Mouse (Mus musculus) 3134 (cell line): Measurements from ENCODE around the gene Zbtb16.

Experiments
- DNase-seq: peaks from one replicate; pipeline ENCODE4 v3.0.0-alpha.2; 2011; ENCODE audit warnings: low spot score; ENCODE audit not compliant: insufficient read length; ENCODE audit errors: extremely low read depth

The Zbtb16 gene

DNA sequence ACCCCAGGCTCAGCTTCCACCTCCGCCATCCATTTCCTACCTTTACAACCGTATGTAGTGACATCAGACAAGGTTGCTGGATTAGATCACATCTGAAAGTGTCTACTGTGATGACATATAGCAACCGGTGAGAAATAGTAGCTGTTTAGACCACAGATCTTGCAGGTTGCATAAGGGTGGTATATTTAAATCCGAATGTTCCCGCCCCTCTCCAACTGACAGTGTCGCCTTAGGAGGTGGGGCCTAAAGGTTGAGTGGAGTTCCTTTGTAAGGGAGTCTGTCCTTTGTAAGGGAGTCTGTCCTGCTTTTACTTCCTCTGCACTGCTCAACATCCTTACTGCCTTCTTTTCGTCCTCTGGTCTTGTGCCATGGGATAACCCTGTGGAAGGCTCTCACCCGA is 154.8 kb downstream of the Zbtb16 start:
- DNase-seq = no peak

DNA sequence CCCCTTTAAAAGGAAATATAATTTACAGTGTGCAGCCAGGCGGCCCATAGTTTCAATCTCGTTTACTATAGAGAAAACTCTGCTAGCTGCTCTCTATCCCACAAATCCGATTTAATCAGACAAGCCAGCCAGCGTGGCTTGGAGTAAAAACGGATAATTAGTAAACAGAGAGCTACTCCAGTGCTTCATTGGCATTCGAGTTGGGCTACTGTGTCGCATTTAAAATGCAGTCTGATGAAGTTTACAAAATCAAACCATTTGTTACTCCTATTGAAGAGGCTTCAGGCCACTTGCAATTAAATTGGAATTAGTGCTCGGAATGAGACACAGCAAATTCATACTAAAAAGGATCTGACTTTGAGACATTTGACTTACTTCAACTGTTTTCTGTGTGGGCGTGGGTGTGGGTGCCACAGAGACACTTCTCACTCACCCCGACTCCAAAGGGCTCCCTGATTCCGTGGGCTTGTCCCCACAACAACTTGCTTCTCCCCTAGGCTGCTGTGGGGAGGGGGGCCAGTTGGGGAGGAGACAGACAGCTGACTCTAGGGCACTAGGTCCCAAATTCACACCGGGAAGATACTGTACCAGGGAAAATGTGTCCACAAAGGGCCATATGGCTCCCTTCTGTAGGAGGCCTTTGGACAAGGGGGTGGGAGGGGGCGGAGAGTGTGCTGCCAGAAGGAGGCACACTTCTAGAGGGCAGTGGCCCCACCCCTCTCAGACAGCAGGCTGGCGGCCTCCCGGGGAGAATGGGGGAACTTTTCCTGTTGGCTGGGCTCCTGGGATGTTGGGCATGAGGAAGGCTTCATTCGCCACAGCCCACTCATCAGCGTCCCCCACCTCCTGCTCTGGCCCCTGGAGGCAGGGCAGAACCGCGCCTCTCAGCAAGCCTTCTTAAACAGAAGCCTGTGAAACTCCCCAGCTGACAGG is 157.3 kb downstream of the Zbtb16 start:
- no peak for DNase-seq

DNA sequence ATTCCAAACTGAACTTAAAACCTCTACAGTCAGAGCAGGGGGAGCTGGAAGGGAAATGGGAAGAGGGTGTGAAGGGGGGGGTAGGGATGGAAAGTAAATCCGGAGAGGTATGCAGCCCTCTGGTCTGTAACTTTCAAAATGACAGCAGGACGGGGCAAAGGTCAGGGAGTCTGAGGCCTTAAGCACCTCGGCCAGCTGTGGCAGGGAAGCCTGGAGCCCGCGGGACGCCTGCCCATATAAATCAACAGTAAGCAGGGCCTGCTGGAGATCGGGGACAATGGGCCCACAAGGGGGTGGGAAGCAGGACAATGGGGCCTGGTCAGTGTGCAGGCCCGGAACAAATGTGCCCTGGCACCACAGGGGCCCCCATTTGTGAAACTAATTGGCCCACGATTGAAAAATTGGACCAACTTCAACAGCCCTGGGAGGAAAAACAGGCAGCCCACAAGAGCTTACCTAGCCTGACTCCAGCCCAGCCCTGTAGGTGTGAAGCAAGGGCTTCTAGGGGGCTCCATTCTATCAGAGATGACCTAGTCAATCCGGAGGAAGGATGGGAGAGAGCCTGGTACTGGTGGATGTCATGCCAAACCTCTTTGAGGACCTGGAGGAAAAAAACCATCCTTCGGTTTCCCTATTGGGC is 160.8 kb downstream of the Zbtb16 start:
- DNase-seq = no peak

DNA sequence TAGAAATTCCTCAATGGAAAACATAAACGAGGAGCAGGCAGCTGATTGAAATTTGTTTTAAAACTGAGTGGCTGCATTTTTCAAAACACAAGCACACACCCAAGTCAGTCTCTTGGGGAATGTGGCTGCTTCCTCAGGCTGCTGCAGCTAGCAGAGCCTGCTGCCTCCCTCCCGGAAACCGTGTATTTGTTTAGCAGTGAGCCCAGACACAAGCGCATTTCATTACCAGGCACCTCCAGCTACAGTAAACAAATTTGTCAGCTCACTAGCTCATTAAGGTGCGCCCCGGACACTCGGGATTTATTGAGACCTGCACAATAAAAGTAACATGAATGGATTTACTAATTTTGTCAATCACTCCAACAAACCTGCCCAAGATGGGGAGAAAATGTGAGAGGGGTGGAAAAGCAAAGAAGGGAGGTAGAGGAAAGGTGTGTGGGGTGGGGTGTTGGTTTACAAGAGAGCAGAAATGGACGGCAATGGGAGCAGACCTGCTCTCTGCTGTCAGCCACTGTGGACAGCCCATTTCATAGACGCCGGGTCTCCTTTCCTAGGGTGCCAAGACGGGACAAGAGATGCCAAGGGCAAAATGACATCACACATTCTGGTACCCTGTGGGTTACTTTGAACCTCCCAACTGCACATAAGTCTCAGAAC is 161.5 kb downstream of the Zbtb16 start:
- DNase-seq = no peak

- DNase-seq = no peak
Measured at GRCm38 (mm10) chr9:48673804-48674203, 162.2 kb downstream of the Zbtb16 start.

- no peak for DNase-seq
Measured at GRCm38 (mm10) chr9:48673213-48673612, 162.8 kb downstream of the Zbtb16 start.

GRCm38 (mm10) chr9:48671841-48672240 is 164.2 kb downstream of the Zbtb16 start:
- no peak for DNase-seq

GRCm38 (mm10) chr9:48670156-48670555 is 165.9 kb downstream of the Zbtb16 start:
- DNase-seq = no peak

DNA sequence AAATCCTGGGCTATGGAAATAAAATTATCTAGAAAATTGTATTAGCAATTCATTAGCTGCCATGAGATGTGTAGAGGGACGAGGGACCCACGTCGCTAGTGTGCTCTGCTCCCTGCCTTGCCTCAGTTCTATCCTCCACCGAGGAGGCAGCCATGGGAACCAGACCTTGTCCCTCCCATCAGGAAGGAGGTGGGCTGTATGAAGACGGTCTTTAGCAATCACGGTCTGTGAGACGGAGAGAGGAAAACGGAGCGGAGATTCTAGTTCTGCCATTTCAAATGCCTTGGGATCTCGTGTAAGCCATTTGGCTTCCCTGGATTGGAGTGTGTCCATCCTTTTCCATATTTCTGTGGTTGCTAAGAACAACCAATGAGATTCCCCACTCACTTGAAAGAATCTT is 166.3 kb downstream of the Zbtb16 start:
- DNase-seq = no peak

DNA sequence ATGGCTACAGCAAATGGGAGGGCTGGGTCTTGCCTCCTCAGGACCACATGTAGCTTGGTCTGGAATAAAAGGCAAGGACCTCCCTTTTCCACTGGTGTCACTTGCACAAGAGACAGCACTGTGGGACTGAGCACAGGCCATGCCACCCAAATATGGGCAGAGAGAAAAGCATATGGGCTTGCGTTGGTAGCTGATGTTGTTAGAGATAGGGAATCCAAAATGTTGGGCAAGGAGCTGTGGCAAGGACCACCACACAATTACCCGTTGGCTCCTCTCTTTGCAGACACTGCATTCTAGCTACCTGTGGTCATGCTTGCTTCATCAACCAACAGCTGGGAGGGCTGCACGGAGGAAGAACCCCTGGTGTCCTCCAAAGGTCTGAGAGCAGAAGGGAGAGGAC is 169.3 kb downstream of the Zbtb16 start:
- no peak for DNase-seq

DNA sequence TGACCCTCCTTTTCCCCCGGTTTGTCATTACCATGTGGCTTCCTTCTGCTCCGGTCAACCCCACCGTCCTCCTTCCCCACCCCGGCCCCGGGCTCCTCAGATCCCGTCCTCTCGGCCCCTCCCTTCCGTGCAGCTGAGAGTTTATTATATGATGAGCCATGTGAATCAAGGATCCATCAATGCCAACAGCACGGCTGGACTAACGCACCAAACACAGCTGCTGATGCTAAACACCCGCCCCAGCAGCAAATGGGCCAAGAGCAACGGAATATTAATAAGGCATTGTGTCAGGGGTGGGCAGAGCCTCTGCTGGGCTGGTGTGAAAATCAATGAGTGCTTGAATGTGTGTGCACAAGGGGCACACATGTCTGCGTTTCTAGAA is 173.0 kb downstream of the Zbtb16 start:
- DNase-seq = no peak

- DNase-seq = no peak
Measured at GRCm38 (mm10) chr9:48662361-48663051, 173.5 kb downstream of the Zbtb16 start.

GRCm38 (mm10) chr9:48661225-48662023 is 174.6 kb downstream of the Zbtb16 start:
- DNase-seq = no peak

- DNase-seq = no peak
Measured at GRCm38 (mm10) chr9:48655525-48656169, 180.4 kb downstream of the Zbtb16 start.

GRCm38 (mm10) chr9:48654730-48655129 is 181.3 kb downstream of the Zbtb16 start:
- no peak for DNase-seq

GRCm38 (mm10) chr9:48653399-48654070 is 182.5 kb downstream of the Zbtb16 start:
- DNase-seq = no peak

- DNase-seq = no peak
Measured at GRCm38 (mm10) chr9:48652026-48652425, 184.0 kb downstream of the Zbtb16 start.

- no peak for DNase-seq
Measured at GRCm38 (mm10) chr9:48650846-48651245, 185.2 kb downstream of the Zbtb16 start.
